In the genomic region with DNA sequence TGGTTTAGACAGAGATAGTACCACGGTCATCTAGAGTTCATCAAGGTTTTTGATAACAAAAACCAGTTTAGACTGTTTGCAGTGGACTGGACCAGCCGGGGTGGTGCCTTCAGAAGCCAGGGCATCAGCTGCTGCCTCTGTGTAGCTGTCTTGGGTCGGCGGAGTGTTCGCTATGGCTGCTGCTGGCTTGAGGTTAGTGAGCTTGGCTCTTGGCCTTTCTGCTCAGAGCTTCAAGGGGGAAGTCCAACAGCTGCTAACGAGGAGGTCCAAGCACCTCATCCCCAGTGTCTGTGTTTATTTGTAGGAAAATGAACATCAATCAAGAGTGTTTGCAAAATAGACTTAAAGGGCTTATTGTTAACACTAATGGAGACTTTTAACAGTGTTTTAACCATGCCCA, we compare ENCODE assay signal across 23 mouse cellular contexts.
"Had no signal": no experiment of that assay in that cellular context is flagged by ENCODE, and none has a peak within 500 bp of the region (broad histone marks: within the 10 kb centered on the region; RNA-seq: fewer than 3 reads in every experiment).

No protein-coding gene starts in this region.

- H3K27me3 ChIP-seq: intestine, embryonic 15.5 days; kidney, embryonic 15.5 days; liver, embryonic 12.5 days; liver, embryonic 15.5 days; midbrain, embryonic 12.5 days; midbrain, embryonic 15.5 days; neural tube, embryonic 12.5 days; neural tube, embryonic 15.5 days had no signal

- H3K9me3 ChIP-seq: intestine, embryonic 15.5 days; kidney, embryonic 15.5 days; limb, embryonic 10.5 days; limb, embryonic 13.5 days; liver, embryonic 12.5 days; liver, embryonic 15.5 days; midbrain, embryonic 12.5 days; midbrain, embryonic 15.5 days; neural tube, embryonic 12.5 days; neural tube, embryonic 15.5 days had no signal

- H3K4me1 ChIP-seq: intestine, embryonic 15.5 days; liver, embryonic 12.5 days; liver, embryonic 15.5 days; midbrain, embryonic 12.5 days; midbrain, embryonic 15.5 days; neural tube, embryonic 12.5 days; neural tube, embryonic 15.5 days had no signal

- ATAC-seq: intestine, embryonic 15.5 days; liver, embryonic 12.5 days; midbrain, embryonic 15.5 days had no signal

- H3K4me3 ChIP-seq: intestine, embryonic 15.5 days; kidney, embryonic 15.5 days; limb, embryonic 10.5 days; limb, embryonic 13.5 days; liver, embryonic 12.5 days; liver, embryonic 15.5 days; midbrain, embryonic 12.5 days; midbrain, embryonic 15.5 days; neural tube, embryonic 12.5 days; neural tube, embryonic 15.5 days had no signal

- H3K9ac ChIP-seq: intestine, embryonic 15.5 days; kidney, embryonic 15.5 days; limb, embryonic 13.5 days; liver, embryonic 12.5 days; liver, embryonic 15.5 days; midbrain, embryonic 12.5 days; midbrain, embryonic 15.5 days; neural tube, embryonic 12.5 days; neural tube, embryonic 15.5 days had no signal

- DNase-seq: kidney, adult 11 months; kidney, adult 8-10 months; kidney, postnatal 25 days; layer of hippocampus, adult 9-11 months; liver; right cerebral cortex, adult 18-20 months; right cerebral cortex, postnatal 14 days; right cerebral cortex, postnatal 4 days; thymus, adult 2 months; thymus, postnatal 14 days; thymus, postnatal 4 days had no signal

- H3K36me3 ChIP-seq: intestine, embryonic 15.5 days; kidney, embryonic 15.5 days; limb, embryonic 10.5 days; limb, embryonic 13.5 days; liver, embryonic 12.5 days; liver, embryonic 15.5 days; midbrain, embryonic 12.5 days; midbrain, embryonic 15.5 days; neural tube, embryonic 12.5 days; neural tube, embryonic 15.5 days had no signal

- H3K4me2 ChIP-seq: intestine, embryonic 15.5 days; kidney, embryonic 15.5 days; limb, embryonic 13.5 days; liver, embryonic 12.5 days; liver, embryonic 15.5 days; midbrain, embryonic 12.5 days; midbrain, embryonic 15.5 days; neural tube, embryonic 12.5 days; neural tube, embryonic 15.5 days had no signal

- H3K27ac ChIP-seq: intestine, embryonic 15.5 days; kidney, embryonic 15.5 days; limb, embryonic 10.5 days; limb, embryonic 13.5 days; liver, embryonic 12.5 days; liver, embryonic 15.5 days; macrophage; midbrain, embryonic 12.5 days; midbrain, embryonic 15.5 days; neural tube, embryonic 12.5 days; neural tube, embryonic 15.5 days; stomach, postnatal 0 days had no signal
